Mouse (Mus musculus) embryonic facial prominence, embryonic 13.5 days (tissue): ENCODE measurements at regions not wholly inside any gene's neighbourhood (a gene's known extent, or its start where the extent isn't known, plus 50 kb on each side); places are given as distances from the start of the nearest gene placed in this dataset.
A peak's percentile ranks its signal among the peaks of the same experiment; 100 is the strongest.
"Not testable (repeated sequence)": the region's sequence is repeated elsewhere in the genome, so short reads cannot be mapped to it uniquely, and the experiment has no call there.

Source experiments
- ATAC-seq: fragments of 200-750 bp; cut with Nextera tagmentation; 2 replicates; pipeline ENCODE4 v1.8.0; 2017; ENCODE audit warnings: low read depth; ENCODE audit not compliant: insufficient number of reproducible peaks, insufficient read depth, low FRiP score, low TSS enrichment
- H3K27ac ChIP-seq: fragments of 300-500 bp; sonication (generic); 2 replicates; pipeline ENCODE4 v1.5.1; 2015; ENCODE audit warnings: moderate library complexity, mild to moderate bottlenecking, inconsistent platforms
- H3K27me3 ChIP-seq: fragments of 300-500 bp; sonication (generic); 2 replicates; pipeline ENCODE4 v1.6.1; 2015; ENCODE audit warnings: mild to moderate bottlenecking, inconsistent platforms
- H3K36me3 ChIP-seq: fragments of 300-500 bp; sonication (generic); 2 replicates; pipeline ENCODE4 v1.6.1; 2015; ENCODE audit warnings: mild to moderate bottlenecking, inconsistent platforms
- H3K4me1 ChIP-seq: fragments of 300-500 bp; sonication (generic); 2 replicates; pipeline ENCODE4 v1.6.1; 2015; ENCODE audit warnings: inconsistent platforms
- H3K4me2 ChIP-seq: fragments of 300-500 bp; sonication (generic); 2 replicates; pipeline ENCODE4 v1.6.1; 2015; ENCODE audit warnings: moderate library complexity, mild to moderate bottlenecking, inconsistent platforms
- H3K4me3 ChIP-seq: fragments of 300-500 bp; sonication (generic); 2 replicates; pipeline ENCODE4 v1.5.1; 2015; ENCODE audit warnings: mild to moderate bottlenecking, inconsistent platforms
- H3K9ac ChIP-seq: fragments of 300-500 bp; sonication (generic); 2 replicates; pipeline ENCODE4 v1.6.1; 2015; ENCODE audit warnings: mild to moderate bottlenecking, inconsistent platforms
- H3K9me3 ChIP-seq: fragments of 300-500 bp; sonication (generic); 2 replicates; pipeline ENCODE4 v1.6.1; 2016; ENCODE audit warnings: inconsistent platforms
- WGBS: fragments of 180-500 bp; shearing (Covaris S2); methylation state at CpG from one replicate; pipeline ENCODE4 v1.1.7; 2015; ENCODE audit warnings: mixed read lengths; 5-methylcytosine and 5-hydroxymethylcytosine counted together

DNA sequence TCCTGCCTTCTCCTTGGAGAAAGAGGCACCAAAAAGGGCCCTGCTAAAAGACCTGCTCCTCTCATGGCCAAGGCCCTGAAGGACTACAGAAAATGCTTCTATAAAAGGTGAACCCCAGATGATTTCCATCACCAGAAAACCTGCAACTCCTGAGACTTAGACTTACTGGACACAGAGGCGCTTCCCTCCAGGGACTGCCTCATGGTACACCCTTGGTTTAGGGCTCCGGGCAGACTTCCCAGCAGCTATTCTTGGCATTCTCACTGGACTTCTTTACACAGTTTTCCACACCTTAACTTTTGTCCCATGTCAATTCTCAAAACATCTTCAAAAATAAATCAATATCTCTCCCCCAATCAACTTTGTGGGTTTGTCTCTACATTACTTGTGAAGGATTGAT is 393.2 kb downstream of the Gpm6a start:
- WGBS: 89% methylated on average over 2 of the region's 2 CpGs
- H3K9ac ChIP-seq, H3K4me1 ChIP-seq, H3K36me3 ChIP-seq, H3K27me3 ChIP-seq, H3K27ac ChIP-seq, ATAC-seq, H3K4me3 ChIP-seq, H3K9me3 ChIP-seq, H3K4me2 ChIP-seq: not testable (repeated sequence)

- H3K9me3 ChIP-seq, H3K4me2 ChIP-seq, H3K36me3 ChIP-seq, H3K9ac ChIP-seq, H3K27me3 ChIP-seq, H3K27ac ChIP-seq, H3K4me1 ChIP-seq, H3K4me3 ChIP-seq, ATAC-seq: not testable (repeated sequence)
- WGBS: 84% methylated on average over 10 of the region's 11 CpGs
These were observed 405.2 kb downstream of the Gpm6a start for GRCm38 (mm10) chr8:55359851-55360250.

DNA sequence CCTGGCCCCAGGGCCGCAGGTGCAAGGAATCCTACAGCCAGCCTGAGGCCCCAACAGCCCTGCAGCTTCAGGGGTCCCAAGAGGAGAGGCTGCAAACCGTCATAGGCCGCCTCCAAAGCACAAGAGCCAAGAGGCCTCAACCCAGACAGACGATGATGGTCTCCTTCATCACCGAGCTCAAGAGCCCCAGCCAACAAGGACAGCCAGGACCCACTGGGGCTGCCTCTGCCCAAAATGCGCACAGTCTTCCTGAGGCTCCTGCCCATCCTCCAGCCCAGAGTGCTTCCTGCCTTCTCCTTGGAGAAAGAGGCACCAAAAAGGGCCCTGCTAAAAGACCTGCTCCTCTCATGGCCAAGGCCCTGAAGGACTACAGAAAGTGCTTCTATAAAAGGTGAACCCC is 412.8 kb downstream of the Gpm6a start:
- not testable (repeated sequence) for H3K9ac ChIP-seq, H3K4me3 ChIP-seq, H3K27ac ChIP-seq, H3K4me2 ChIP-seq, H3K27me3 ChIP-seq, H3K9me3 ChIP-seq, H3K4me1 ChIP-seq, H3K36me3 ChIP-seq, ATAC-seq
- WGBS: 90% methylated on average over 6 of the region's 6 CpGs

- no peak overlapping the region for H3K4me3 ChIP-seq
- WGBS: 24% methylated on average over 2 of the region's 2 CpGs
- 0 out of 2 replicates have a peak, but pooled peaks have one; percentile 6 for ATAC-seq
These were observed 442.4 kb downstream of the Gpm6a start for GRCm38 (mm10) chr8:55397046-55397445.

GRCm38 (mm10) chr8:55398331-55398730 is 443.7 kb downstream of the Gpm6a start:
- Histone ChIP-seq H3K4me1 (no peaks in the 10 kb centered on the region), H3K4me3 (no peak overlapping the region), H3K9me3 (no peaks in the 10 kb centered on the region), H3K36me3 (no peaks in the 10 kb centered on the region), H3K27me3 (no peaks in the 10 kb centered on the region), H3K4me2 (no peak overlapping the region), H3K9ac (no peak overlapping the region), H3K27ac (no peak overlapping the region)
- no peak for ATAC-seq

More at GRCm38 (mm10) chr8:55397046-55397445, 442.4 kb downstream of the Gpm6a start:
- H3K9ac ChIP-seq: no peak overlapping the region
- H3K9me3 ChIP-seq: no peaks in the 10 kb centered on the region
- no peak overlapping the region for H3K4me2 ChIP-seq
- no peaks in the 10 kb centered on the region for H3K36me3 ChIP-seq
- no peak overlapping the region for H3K27ac ChIP-seq
- H3K4me1 ChIP-seq: no peaks in the 10 kb centered on the region
- no peaks in the 10 kb centered on the region for H3K27me3 ChIP-seq

DNA sequence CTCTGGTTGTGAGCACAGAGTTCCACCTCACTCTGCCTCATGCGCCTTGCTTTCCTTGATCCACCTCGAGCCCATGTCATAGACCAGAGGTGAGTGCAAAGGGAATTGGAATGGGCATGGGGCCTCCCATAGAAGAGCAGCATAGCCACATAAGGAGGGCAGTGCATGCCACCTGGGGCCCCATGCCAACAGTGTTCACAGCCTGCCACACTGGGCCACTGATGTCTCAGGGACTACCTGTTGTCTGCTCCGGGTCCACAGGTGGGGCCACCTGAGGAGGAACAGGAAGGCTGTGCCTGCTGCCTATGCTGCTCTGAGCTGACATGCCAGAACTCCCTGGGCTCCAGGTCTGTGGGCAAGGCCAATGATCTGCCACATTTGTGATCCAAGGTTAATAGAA is 445.8 kb downstream of the Gpm6a start:
- 0 out of 2 replicates have a peak, but pooled peaks have one; percentile 56 for ATAC-seq
- Histone ChIP-seq H3K4me1 (no peaks in the 10 kb centered on the region), H3K27ac (no peak overlapping the region), H3K36me3 (no peaks in the 10 kb centered on the region), H3K27me3 (no peaks in the 10 kb centered on the region), H3K4me2 (no peak overlapping the region), H3K9ac (no peak overlapping the region), H3K9me3 (no peaks in the 10 kb centered on the region), H3K4me3 (no peak overlapping the region)
- 86% methylated on average over 3 of the region's 3 CpGs for WGBS

- not testable (repeated sequence) for H3K9ac ChIP-seq
- WGBS: 3% methylated on average over 1 of the region's 1 CpGs
These were observed 452.3 kb downstream of the Gpm6a start for GRCm38 (mm10) chr8:55406903-55407302.

More at GRCm38 (mm10) chr8:55406903-55407302, 452.3 kb downstream of the Gpm6a start:
- H3K27me3 ChIP-seq, H3K9me3 ChIP-seq, H3K27ac ChIP-seq, ATAC-seq, H3K4me1 ChIP-seq, H3K4me3 ChIP-seq, H3K4me2 ChIP-seq, H3K36me3 ChIP-seq: not testable (repeated sequence)
